Mouse (Mus musculus) heart, adult 2 months (tissue): ENCODE results near the gene Hspd1.

Experiments used
- CTCF ChIP-seq: fragments of 200-600 bp; IDR thresholded peaks from 2 replicates; pipeline ENCODE4 v1.8.1; 2022; ENCODE audit warnings: antibody characterized with exemption, mild to moderate bottlenecking, moderate library complexity
- POLR2A ChIP-seq: fragments of 200-500 bp; IDR thresholded peaks from 2 replicates; pipeline ENCODE4 v1.6.1; 2011; ENCODE audit warnings: mild to moderate bottlenecking, low read depth, low read length, control low read depth; ENCODE audit not compliant: insufficient read depth

- no peak for TF ChIP-seq CTCF
- TF ChIP-seq POLR2A = no peak
Observed at GRCm38 (mm10) chr1:55092056-55092455, 4.0 kb upstream of the Hspd1 start.
